35 mouse cellular contexts compared by ENCODE assay signal in genomic region chr11:32610616-32611015, GRCm38 (mm10).
"Had no signal": no experiment of that assay in that cellular context is flagged by ENCODE, and none has a peak within 500 bp of the region (broad histone marks: within the 10 kb centered on the region; RNA-seq: fewer than 3 reads in every experiment).

No protein-coding gene starts in this region.

- H3K36me3 ChIP-seq: heart, embryonic 15.5 days; hindbrain, embryonic 15.5 days; intestine, embryonic 15.5 days had no signal

- H3K27me3 ChIP-seq: heart, embryonic 12.5 days; heart, embryonic 13.5 days; heart, embryonic 15.5 days; hindbrain, embryonic 13.5 days; hindbrain, embryonic 15.5 days; intestine, embryonic 15.5 days; kidney, embryonic 15.5 days had no signal

- H3K4me2 ChIP-seq: heart, embryonic 11.5 days; heart, embryonic 12.5 days; heart, embryonic 13.5 days; heart, embryonic 15.5 days; hindbrain, embryonic 12.5 days; hindbrain, embryonic 13.5 days; hindbrain, embryonic 14.5 days; hindbrain, embryonic 15.5 days; intestine, embryonic 15.5 days; kidney, embryonic 15.5 days had no signal

- DNase-seq: heart, postnatal 10 days; heart, postnatal 14 days; heart, postnatal 36 days; heart, postnatal 4 days; kidney, adult 11 months; kidney, adult 18-20 months; kidney, adult 2 months; kidney, adult 8-10 months; kidney, adult 9 months; kidney, postnatal 10 days; kidney, postnatal 14 days; kidney, postnatal 25 days; kidney, postnatal 36 days; kidney, postnatal 4 days; layer of hippocampus, adult 9-11 months; layer of hippocampus, postnatal 36 days had no signal

- H3K4me1 ChIP-seq: hindbrain, embryonic 15.5 days had no signal

- H3K4me3 ChIP-seq: heart, embryonic 12.5 days; heart, embryonic 13.5 days; heart, embryonic 15.5 days; hindbrain, embryonic 10.5 days; hindbrain, embryonic 12.5 days; hindbrain, embryonic 13.5 days; hindbrain, embryonic 15.5 days; intestine, embryonic 15.5 days; kidney, embryonic 15.5 days; layer of hippocampus, adult 2 months; left cerebral cortex, adult 2 months had no signal

- H3K9me3 ChIP-seq: heart, embryonic 12.5 days; heart, embryonic 13.5 days; heart, embryonic 15.5 days; hindbrain, embryonic 10.5 days; hindbrain, embryonic 12.5 days; hindbrain, embryonic 13.5 days; hindbrain, embryonic 15.5 days; intestine, embryonic 15.5 days; kidney, embryonic 15.5 days had no signal

- H3K27ac ChIP-seq: heart, embryonic 13.5 days; heart, embryonic 15.5 days; hindbrain, embryonic 10.5 days; hindbrain, embryonic 12.5 days; hindbrain, embryonic 13.5 days; hindbrain, embryonic 14.5 days; hindbrain, embryonic 15.5 days; hindbrain, postnatal 0 days; intestine, embryonic 15.5 days; kidney, embryonic 15.5 days; kidney, postnatal 0 days; layer of hippocampus, adult 2 months; left cerebral cortex, adult 2 months had no signal

- ATAC-seq: hindbrain, embryonic 16.5 days; hindbrain, postnatal 0 days; inflammation-experienced regulatory T-cells, adult 6 months; intestine, embryonic 15.5 days; intestine, embryonic 16.5 days; intestine, postnatal 0 days had no signal

- H3K9ac ChIP-seq: heart, embryonic 12.5 days; heart, embryonic 13.5 days; heart, embryonic 15.5 days; hindbrain, embryonic 12.5 days; hindbrain, embryonic 13.5 days; hindbrain, embryonic 14.5 days; hindbrain, embryonic 15.5 days; intestine, embryonic 15.5 days; kidney, embryonic 15.5 days had no signal
